Mouse (Mus musculus): ENCODE results near the gene Zcchc10.
A peak's percentile ranks its signal among the peaks of the same experiment; 100 is the strongest.
"Not testable (repeated sequence)": the region's sequence is repeated elsewhere in the genome, so short reads cannot be mapped to it uniquely, and the experiment has no call there.

The Zcchc10 gene

DNA sequence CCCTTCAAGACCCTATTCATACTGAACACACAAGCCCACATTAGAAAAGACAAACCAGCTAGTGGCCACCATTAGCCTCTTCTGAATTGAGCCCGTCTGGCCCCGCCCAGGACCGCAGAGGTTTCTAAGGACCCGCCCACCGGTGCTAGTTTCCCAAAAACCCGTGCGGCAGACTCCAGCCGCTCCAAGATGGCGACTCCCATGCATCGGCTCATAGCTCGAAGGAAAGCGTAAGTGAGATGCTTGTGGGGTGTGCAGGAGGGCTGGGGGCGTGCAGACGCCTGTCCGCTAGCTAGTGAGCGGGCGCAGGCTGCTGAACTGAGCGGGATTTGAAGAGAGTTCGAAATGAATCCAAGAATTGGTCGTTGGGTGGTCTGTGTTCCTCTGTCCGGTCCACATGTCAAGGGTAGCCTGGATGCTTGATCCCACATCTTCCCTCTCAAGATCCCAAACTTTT is at the start of gene Zcchc10:
TSS of gene Zcchc10 (plus strand) at position 168 of the 457 bp plus-strand sequence.
- peak; percentile 92 for DNase-seq (ENCODE audit: low spot score)

DNA sequence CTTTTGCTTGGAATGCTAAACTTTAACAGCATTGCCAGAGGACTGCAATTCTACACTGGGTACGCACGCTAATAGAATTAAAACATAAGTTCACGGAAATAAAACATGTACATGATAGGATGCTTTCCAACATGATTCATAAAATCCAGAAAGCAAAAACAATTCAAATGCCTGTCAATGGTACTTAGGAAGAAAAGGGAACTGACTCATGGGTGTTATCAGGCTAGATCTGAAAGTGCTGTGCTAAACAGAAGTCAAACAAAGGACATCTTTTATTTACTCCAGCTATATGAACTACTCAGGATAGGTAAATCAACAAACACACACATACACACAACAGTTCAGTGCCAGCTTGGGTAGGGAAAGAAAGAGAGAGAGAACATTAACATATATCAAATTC is 49.1 kb upstream of the Zcchc10 start:
- no peak for DNase-seq (ENCODE audit: low spot score)

GRCm38 (mm10) chr11:53278411-53278810 is 46.1 kb upstream of the Zcchc10 start:
- no peak for DNase-seq (ENCODE audit: low spot score)

DNA sequence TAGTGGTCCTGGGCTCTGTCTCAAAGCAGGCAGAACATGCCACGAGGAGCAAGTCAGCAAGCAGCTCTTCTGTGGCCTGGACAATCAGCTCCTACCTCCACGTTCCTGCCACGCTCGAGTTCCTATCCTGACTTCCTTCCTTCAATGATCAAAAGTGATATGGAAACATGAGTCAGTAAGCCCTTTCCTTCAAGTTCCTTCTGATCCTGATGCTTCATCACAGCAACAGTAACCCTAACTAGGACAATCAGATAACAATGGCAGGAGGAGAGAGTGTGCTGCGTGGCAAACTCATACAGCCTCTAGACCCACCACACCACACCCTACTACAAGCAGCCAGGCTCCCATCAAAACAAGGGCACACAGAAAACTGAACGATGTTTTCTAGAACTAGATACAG is 38.6 kb upstream of the Zcchc10 start:
- DNase-seq (ENCODE audit: low spot score): no peak

DNA sequence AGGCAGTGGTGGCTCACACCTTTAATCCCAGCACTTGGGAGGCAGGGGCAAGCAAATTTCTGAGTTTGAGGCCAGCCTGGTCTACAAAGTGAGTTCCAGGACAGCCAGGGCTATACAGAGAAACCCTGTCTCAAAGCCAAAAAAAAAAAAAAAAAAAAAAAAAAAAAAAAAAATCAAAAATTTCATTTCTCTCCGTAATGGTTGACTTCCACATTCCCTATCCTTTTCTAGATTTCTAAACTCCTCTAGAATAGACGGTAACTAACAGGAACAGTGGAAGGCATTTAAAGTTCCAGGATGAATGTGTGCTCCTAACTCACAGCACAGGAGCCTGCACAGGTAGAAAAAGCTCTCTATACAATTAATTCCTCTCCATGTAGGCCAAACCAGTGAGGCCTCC is 34.3 kb upstream of the Zcchc10 start:
- DNase-seq (ENCODE audit: low spot score): not testable (repeated sequence)

GRCm38 (mm10) chr11:53290871-53291270 is 33.6 kb upstream of the Zcchc10 start:
- DNase-seq (ENCODE audit: low spot score): no peak

DNA sequence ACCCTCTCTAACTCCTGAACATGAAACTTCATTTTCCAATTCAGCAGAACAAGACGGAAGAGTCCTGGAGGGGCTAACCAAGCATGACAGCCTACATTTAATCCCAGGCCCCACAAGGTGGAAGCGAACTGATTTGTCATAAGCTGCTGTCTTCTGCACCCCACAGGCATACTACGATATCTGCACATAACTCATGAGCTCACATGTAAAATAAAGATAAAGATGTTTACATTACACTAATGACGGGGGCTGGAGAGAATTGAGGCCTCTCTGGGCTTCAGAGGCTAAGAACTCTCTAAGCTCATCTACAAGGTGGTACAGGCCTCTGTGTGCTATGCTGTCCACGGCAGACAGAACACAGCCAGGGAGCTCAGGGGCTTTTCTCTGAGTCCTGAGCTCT is 30.0 kb upstream of the Zcchc10 start:
- no peak for DNase-seq (ENCODE audit: low spot score)

DNA sequence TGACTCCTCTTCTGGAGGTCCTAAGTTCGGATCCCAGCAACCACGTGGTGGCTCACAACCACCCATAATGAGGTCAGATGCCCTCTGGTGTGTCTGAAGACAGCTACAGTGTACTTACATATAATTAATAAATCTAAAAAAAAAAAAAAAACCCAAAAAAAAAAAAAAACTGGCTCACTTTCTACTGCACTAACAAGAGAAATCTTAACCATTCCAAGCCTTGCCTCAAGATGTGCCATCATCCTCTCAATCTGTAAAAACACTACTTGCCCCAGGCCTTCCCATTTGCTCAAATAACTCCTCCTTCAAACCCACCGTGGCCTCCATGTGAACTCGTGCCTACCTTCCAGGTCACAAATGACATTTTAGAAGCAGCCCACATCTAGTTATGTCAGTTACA is 27.6 kb upstream of the Zcchc10 start:
- no peak for DNase-seq (ENCODE audit: low spot score)

DNA sequence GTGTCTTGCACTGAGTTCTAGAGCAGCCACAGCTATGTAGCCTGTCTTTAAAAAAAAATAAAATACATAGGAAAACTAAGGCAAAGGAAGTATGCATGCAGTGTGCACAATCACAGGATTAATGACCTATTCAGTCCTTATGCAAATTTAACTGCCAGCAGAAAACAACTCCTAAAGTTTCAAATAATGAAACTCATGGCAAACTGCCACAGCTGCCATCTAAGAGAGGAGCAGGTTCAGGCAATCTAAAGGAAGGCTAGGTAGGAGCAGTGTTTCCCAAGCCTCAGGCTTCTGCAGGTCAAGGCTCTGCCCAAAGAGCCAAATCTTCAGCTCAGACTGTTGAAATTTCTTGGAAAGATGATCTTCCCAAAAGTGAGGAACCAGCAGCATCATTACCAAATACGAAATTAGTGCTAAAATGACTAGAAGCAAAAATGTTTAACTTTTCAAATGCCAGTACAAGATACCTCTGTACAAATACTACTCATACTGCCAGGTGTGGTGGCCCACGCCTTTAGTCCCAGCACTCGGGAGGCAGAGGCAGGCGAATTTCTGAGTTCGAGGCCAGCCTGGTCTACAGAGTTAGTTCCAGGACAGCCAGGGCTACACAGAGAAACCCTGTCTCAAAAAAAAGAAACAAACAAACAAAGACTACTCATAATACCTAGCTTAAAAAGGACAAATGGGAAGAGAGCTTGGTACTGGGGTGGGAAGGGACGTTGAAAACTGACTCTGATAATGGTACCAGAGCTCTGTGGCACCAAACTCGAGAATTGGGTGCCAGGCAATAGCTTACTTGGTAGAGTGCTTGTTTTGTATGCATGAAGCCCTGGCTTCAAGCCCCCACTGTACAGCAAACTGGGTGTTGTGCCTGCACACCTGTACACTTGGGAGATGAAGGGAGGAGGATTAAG is 26.3 kb upstream of the Zcchc10 start:
- no peak for DNase-seq (ENCODE audit: low spot score)

- DNase-seq (ENCODE audit: low spot score): peak; percentile 65
These were observed 24.7 kb upstream of the Zcchc10 start for GRCm38 (mm10) chr11:53299551-53300329.

GRCm38 (mm10) chr11:53300330-53301166 is 23.9 kb upstream of the Zcchc10 start, which contains the start of gene Hspa4:
TSS of gene Hspa4 (minus strand) at chr11:53300457.
- peak; percentile 99 for DNase-seq (ENCODE audit: low spot score)

DNA sequence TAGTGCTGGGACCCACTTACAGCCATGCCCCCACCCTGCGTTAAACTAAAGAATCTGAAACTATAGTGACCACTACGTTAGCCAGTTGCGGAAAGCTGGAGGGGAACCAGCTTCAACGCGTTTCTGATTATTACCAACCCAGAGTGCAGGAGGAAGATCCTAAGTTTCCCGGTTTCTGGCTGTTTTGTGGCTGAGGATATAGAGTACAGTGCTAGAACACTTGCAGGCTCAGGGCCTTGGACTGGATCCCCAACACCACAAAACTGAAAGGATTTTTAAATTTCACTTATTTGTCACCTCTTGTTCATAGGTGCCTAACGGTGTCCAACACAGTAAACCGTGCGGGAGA is 23.3 kb upstream of the Zcchc10 start:
- peak; percentile 32 for DNase-seq (ENCODE audit: low spot score)

DNA sequence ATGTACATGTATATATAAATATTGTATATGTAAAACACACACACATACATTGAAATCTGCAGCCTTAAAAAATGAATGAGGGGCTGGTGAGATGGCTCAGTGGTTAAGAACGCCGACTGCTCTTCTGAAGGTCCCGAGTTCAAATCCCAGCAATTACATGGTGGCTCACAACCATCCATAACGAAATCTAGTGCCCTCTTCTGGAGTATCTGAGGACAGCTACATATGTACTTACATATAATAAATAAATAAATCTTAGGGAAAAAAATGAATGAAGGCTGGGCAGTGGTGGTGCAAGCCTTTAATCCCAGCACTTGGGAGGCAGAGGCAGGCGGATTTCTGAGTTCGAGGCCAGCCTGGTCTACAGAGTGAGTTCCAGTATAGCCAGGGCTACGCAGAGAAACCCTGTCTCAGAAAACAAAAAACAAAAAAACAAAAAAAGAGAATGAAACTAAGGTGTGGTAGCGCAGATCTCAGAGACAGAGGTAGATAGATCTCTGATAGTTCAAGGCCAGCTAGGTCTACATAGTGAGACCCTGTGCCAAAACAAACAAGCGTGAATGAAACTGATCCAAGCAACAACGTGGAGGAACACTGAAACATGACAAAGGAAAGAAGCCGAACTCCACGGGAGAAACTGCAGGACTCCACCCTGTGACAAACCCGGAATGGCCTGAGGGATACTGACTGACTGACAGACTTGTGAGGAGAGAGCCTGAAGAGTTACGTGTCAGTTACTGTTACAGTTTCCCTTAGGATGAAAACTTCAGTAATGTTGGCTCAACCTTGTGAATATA is 20.2 kb upstream of the Zcchc10 start:
- no peak for DNase-seq (ENCODE audit: low spot score)

DNA sequence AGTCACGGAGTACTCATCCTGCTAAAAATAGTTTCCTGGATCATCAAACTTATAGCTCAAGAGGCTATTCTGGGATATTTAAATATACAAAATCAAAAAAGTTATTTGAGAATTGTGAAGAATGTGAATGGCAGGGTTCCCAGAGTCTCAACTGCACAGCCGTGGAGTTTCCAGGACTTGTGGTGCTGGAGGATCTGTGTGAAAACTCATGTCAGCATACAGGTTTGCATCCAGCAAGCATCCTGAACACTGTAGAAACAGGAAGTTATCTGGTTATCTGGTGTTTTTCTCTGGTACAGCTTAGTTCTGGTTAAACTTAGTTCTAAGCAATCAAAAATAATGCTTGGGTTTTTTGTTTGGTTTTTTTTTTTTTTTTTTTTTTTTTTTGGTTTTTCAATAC is 17.5 kb upstream of the Zcchc10 start:
- peak; percentile 74 for DNase-seq (ENCODE audit: low spot score)

DNA sequence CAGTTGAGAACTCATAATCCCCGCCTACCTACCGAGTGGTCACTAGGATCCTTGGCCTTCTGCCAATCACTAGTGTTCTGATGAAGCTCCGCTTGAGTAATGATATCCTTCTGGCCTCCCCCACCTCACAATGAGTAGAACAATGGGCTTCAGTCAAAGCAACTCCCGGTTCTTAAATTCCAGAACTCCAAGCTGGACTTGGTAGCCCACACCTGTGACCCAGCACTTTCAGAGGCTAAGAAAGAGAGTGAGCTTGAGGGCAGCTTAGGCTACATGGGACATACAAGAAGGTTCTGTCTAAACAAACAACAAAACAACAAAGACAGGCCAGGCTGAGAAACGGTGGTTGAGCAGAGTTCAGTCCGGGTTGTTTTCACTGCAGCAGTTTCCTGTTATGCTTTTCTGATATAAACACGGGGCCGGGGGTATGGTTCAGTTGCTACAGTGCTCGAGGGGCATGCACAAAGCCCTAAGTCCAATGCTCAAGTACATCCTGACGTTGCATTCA is 16.9 kb upstream of the Zcchc10 start:
- DNase-seq (ENCODE audit: low spot score): peak; percentile 44

- DNase-seq (ENCODE audit: low spot score): peak; percentile 86
These were observed 16.1 kb upstream of the Zcchc10 start for GRCm38 (mm10) chr11:53308251-53308864.

- peak; percentile 99 for DNase-seq (ENCODE audit: low spot score)
These were observed 15.6 kb upstream of the Zcchc10 start for GRCm38 (mm10) chr11:53308884-53309310.

- DNase-seq (ENCODE audit: low spot score): no peak
These were observed 13.1 kb upstream of the Zcchc10 start for GRCm38 (mm10) chr11:53311385-53311784.

- DNase-seq (ENCODE audit: low spot score): not testable (repeated sequence)
These were observed 11.7 kb upstream of the Zcchc10 start for GRCm38 (mm10) chr11:53312823-53313222.

DNA sequence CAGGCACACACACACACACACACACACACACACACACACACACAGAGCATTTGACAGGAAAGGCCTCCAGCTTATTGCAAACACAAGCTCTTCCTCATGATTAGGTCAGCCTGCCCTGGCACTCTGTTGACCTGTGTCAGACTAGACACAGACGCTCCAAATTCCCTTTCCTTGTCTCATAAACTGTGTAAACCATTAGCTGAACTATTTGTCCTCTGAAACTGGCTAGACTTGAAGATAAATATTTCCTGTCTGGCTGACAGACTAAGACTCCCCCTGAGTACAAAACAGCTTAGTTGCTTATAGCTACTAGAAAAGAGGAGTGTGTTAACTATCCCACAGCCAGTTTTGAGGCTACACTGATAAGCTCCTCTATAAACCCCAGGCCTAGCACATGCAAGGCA is 9.7 kb upstream of the Zcchc10 start:
- DNase-seq (ENCODE audit: low spot score): peak; percentile 57

Measured in adipocyte (in vitro differentiated cells).